Comparison of ENCODE assay signal across 9 mouse cellular contexts in the genomic region with DNA sequence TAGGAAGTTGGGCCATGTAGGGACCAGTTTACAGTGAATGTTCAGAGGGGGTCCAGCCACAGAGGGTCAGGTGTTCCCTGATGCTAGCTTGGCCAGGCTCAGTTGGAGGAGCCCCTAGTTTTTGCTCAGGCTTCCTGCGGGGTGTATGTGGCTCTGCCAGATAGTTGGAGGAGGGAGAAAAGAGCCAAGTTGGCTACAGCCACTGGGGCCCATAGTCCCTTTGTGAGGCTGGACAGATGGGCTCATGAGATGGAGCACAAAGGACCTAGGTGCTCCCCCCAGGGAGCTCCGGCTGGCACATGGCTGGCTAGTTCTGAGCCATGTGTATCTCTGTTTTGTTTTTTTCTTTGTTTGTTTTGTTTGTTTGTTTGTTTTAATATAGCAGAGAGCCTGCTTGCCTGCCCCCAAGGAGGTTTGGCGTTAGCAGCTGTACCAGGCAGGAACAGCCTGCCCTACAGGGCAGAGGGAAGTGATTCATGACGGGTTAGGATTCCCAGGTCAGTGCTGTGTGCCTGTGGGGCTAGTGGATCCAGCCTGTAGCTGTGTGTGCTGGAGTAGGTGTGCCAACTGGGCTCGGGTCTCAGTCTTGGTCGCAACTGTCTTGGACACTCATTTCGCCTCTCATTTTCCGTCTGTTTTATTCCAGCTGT.
DNase-seq lines count a peak whose midpoint lies in the region; ATAC-seq and TF ChIP-seq lines count a peak whose summit lies in the region.
"Had no signal": no experiment of that assay in that cellular context is flagged by ENCODE, and none has a peak within 500 bp of the region (broad histone marks: within the 10 kb centered on the region; RNA-seq: fewer than 3 reads in every experiment).

No protein-coding gene starts in this region.

- H3K4me1 ChIP-seq in liver, adult 2 months (ENCODE audit: control insufficient read depth, insufficient read depth, low read length) = peaks cover 23% of the 10 kb centered on the region
- peaks cover 28% of the 10 kb centered on the region for H3K4me1 ChIP-seq in liver, postnatal 0 days (ENCODE audit: insufficient read depth)
- H3K4me1 ChIP-seq in brown adipose tissue, adult 24 weeks (ENCODE audit: control insufficient read depth, insufficient read depth, insufficient read length, low read length) = peaks cover 46% of the 10 kb centered on the region
- peaks cover 62% of the 10 kb centered on the region for H3K4me1 ChIP-seq in forebrain, embryonic 13.5 days
- peaks cover 48% of the 10 kb centered on the region for H3K4me1 ChIP-seq in limb, embryonic 14.5 days (ENCODE audit: control insufficient read depth, insufficient read depth, low read length)

- H3K9me3 ChIP-seq in liver, postnatal 0 days (ENCODE audit: low read length) = no peaks in the 10 kb centered on the region
- H3K9me3 ChIP-seq in forebrain, embryonic 13.5 days (replicated peaks) = no peaks in the 10 kb centered on the region
- H3K9me3 ChIP-seq in limb, embryonic 14.5 days (ENCODE audit: control insufficient read depth, low read length) = no peaks in the 10 kb centered on the region

- H3K9ac ChIP-seq in liver, adult 2 months (ENCODE audit: low read depth, low read length) = no peak overlapping the region
- no peak overlapping the region for H3K9ac ChIP-seq in liver, postnatal 0 days (replicated peaks)
- H3K9ac ChIP-seq in forebrain, embryonic 13.5 days = 0 out of 2 replicates have a peak overlapping the region, but pooled peaks have one; percentile 8
- peak overlapping the region; percentile 41; the same call in 1 of the 2 replicates for H3K9ac ChIP-seq in limb, embryonic 14.5 days (ENCODE audit: low read depth, low read length, severe bottlenecking)

- H3K79me2 ChIP-seq in liver, adult 2 months (ENCODE audit: control insufficient read depth, insufficient read depth, low read length) = peaks cover 60% of the 10 kb centered on the region

- no peak for TF ChIP-seq POLR2A in liver, adult 2 months (IDR thresholded peaks at IDR 0.05; ENCODE audit: extremely low read depth, insufficient read depth, low read length)
- no peak for TF ChIP-seq POLR2A in limb, embryonic 14.5 days (IDR thresholded peaks at IDR 0.05; ENCODE audit: borderline replicate concordance, extremely low read depth, insufficient read depth, insufficient read length)

- TF ChIP-seq EP300 in liver, postnatal 0 days (IDR thresholded peaks at IDR 0.05; ENCODE audit: low read depth) = no peak

- no peak for TF ChIP-seq CTCF in liver, adult 2 months (IDR thresholded peaks at IDR 0.05; ENCODE audit: low read depth, low read length)
- TF ChIP-seq CTCF in liver, postnatal 0 days (IDR thresholded peaks at IDR 0.05; ENCODE audit: low read depth) = no peak

- no peak overlapping the region for H3K4me2 ChIP-seq in liver, postnatal 0 days (ENCODE audit: low read depth, low read length)
- peak overlapping the region; percentile 90 for H3K4me2 ChIP-seq in forebrain, embryonic 13.5 days
- H3K4me2 ChIP-seq in limb, embryonic 14.5 days (replicated peaks; ENCODE audit: low read depth, low read length, severe bottlenecking) = peak overlapping the region; percentile 88

- no peaks in the 10 kb centered on the region for H3K27me3 ChIP-seq in liver, adult 2 months (ENCODE audit: control insufficient read depth, insufficient read depth, low read length)
- H3K27me3 ChIP-seq in liver, postnatal 0 days (ENCODE audit: insufficient read depth, low read length) = 0 out of 2 replicates have a peak, but pooled peaks cover 5% of the 10 kb centered on the region
- peaks cover 6% of the 10 kb centered on the region; the same call in 1 of the 2 replicates for H3K27me3 ChIP-seq in forebrain, embryonic 13.5 days
- no peaks in the 10 kb centered on the region for H3K27me3 ChIP-seq in limb, embryonic 14.5 days (ENCODE audit: control insufficient read depth, insufficient read depth, low read length)

- ATAC-seq in liver, postnatal 0 days = no peak
- no peak for ATAC-seq in forebrain, embryonic 13.5 days
- ATAC-seq in limb, embryonic 14.5 days (ENCODE audit: low FRiP score, low read depth) = no peak

- peak overlapping the region; percentile 10; the same call in 1 of the 2 replicates for H3K27ac ChIP-seq in liver, adult 2 months (replicated peaks; ENCODE audit: insufficient read depth, low read depth, low read length)
- H3K27ac ChIP-seq in liver, postnatal 0 days (ENCODE audit: low read depth) = no peak overlapping the region
- peak overlapping the region; percentile 19; the same call in 1 of the 2 replicates for H3K27ac ChIP-seq in brown adipose tissue, adult 24 weeks (replicated peaks; ENCODE audit: low read depth, low read length)
- H3K27ac ChIP-seq in forebrain, embryonic 13.5 days = peak overlapping the region; percentile 49
- H3K27ac ChIP-seq in limb, embryonic 14.5 days (replicated peaks; ENCODE audit: low read depth, low read length) = no peak overlapping the region

- H3K4me3 ChIP-seq in liver, adult 2 months (ENCODE audit: insufficient read depth, low read depth, low read length) = no peak overlapping the region
- H3K4me3 ChIP-seq in liver, postnatal 0 days (ENCODE audit: low read depth, low read length) = no peak overlapping the region
- no peak overlapping the region for H3K4me3 ChIP-seq in brown adipose tissue, adult 24 weeks (ENCODE audit: insufficient read depth, low read depth, low read length)
- H3K4me3 ChIP-seq in forebrain, embryonic 13.5 days = no peak overlapping the region
- H3K4me3 ChIP-seq in limb, embryonic 14.5 days (replicated peaks; ENCODE audit: low read length) = no peak overlapping the region

- WGBS in liver, adult 2 months = 71% methylated on average over 8 of the region's 8 CpGs
- WGBS in liver, postnatal 0 days (ENCODE audit: insufficient replicate concordance) = 63% methylated on average over 8 of the region's 8 CpGs
- WGBS in forebrain, embryonic 13.5 days = 56% methylated on average over 8 of the region's 8 CpGs
- WGBS in limb, embryonic 14.5 days = 41% methylated on average over 8 of the region's 8 CpGs

- no peaks in the 10 kb centered on the region for H3K36me3 ChIP-seq in liver, adult 2 months (ENCODE audit: control insufficient read depth, insufficient read depth, low read length)
- no peaks in the 10 kb centered on the region for H3K36me3 ChIP-seq in liver, postnatal 0 days (replicated peaks; ENCODE audit: insufficient read depth, low read length)
- H3K36me3 ChIP-seq in forebrain, embryonic 13.5 days (ENCODE audit: poor library complexity, severe bottlenecking) = 0 out of 2 replicates have a peak, but pooled peaks cover 6% of the 10 kb centered on the region
- H3K36me3 ChIP-seq in limb, embryonic 14.5 days (ENCODE audit: control insufficient read depth, insufficient read depth, low read length) = 0 out of 2 replicates have a peak, but pooled peaks cover 10% of the 10 kb centered on the region

- no peak for DNase-seq in liver, adult 2 months (ENCODE audit: extremely low read depth, low read depth, low spot score)
- DNase-seq in liver, postnatal 0 days = no peak
- no peak for DNase-seq in limb, embryonic 14.5 days (ENCODE audit: low spot score)
- no peak for DNase-seq in retina, postnatal 1 day
- no peak for DNase-seq in thymus, postnatal 25 days
- DNase-seq: cerebellum, adult 8-10 months; gastrocnemius, postnatal 14 days had no signal

Comparison
In these comparisons a context has a peak if more than half of its experiments do, and no peak if none do; other contexts are left out.
1. H3K27ac ChIP-seq: peak in liver, adult 2 months (single experiment), brown adipose tissue, adult 24 weeks (single experiment) and forebrain, embryonic 13.5 days (single experiment); none in liver, postnatal 0 days (single experiment) and limb, embryonic 14.5 days (single experiment).
2. H3K9ac ChIP-seq: peak in forebrain, embryonic 13.5 days (single experiment) and limb, embryonic 14.5 days (single experiment); none in liver, adult 2 months (single experiment) and liver, postnatal 0 days (single experiment).